Mouse (Mus musculus): ENCODE results near the gene Fuz.

GRCm38 (mm10) chr7:44854356-44855031 lies 41.4 kb upstream of the Fuz start:
- 0 out of 2 replicates have a peak, but pooled peaks have one; percentile 3 for TF ChIP-seq CTCF (IDR thresholded peaks at IDR 0.05; ENCODE audit: extremely low read depth, insufficient read length, insufficient replicate concordance, low read depth, low read length)
- peak; percentile 89 for TF ChIP-seq POLR2A (IDR thresholded peaks at IDR 0.05; ENCODE audit: low read depth, low read length)
